Mouse (Mus musculus) megakaryocyte, embryonic 14.5 days (primary cell): ENCODE results near the gene Ptpre. TPM values are rescaled to one million over a fixed set of nuclear protein-coding genes. Genes with fewer than 3 reads are reported as not detected.

Source experiments
- H3K27me3 ChIP-seq: replicated peaks from 2 replicates; pipeline ENCODE3; 2012; ENCODE audit warnings: inconsistent platforms
- H3K36me3 ChIP-seq: replicated peaks from 2 replicates; pipeline ENCODE3; 2012; ENCODE audit warnings: low read length, inconsistent platforms, mixed read lengths
- H3K4me1 ChIP-seq: 2 replicates; pipeline ENCODE4 v1.6.1; 2012; ENCODE audit warnings: inconsistent platforms
- H3K4me3 ChIP-seq: replicated peaks from 2 replicates; pipeline ENCODE3; 2012; ENCODE audit warnings: moderate library complexity, mild to moderate bottlenecking, inconsistent platforms
- H3K9me3 ChIP-seq: 2 replicates; pipeline ENCODE4 v1.6.1; 2012; ENCODE audit warnings: inconsistent platforms
- FLI1 ChIP-seq: IDR thresholded peaks from 2 replicates; pipeline ENCODE4 v1.6.1; 2012; ENCODE audit warnings: low read length, inconsistent platforms, mixed read lengths
- GATA1 ChIP-seq: IDR thresholded peaks from 3 replicates; pipeline ENCODE4 v1.6.1; 2012; ENCODE audit warnings: mixed read lengths, low read length, inconsistent platforms, borderline replicate concordance
- polyA plus RNA-seq: library from polyadenylated mRNA; stranded (reverse); fragments of >175 nt; gene quantifications from 2 replicates; pipeline ENCODE4 v1.2.3, GENCODE M21; 2012; ENCODE audit warnings: low replicate concordance; ENCODE audit not compliant: insufficient read depth

Ptpre gene
- polyA plus RNA-seq, 1 experiment, result 7.7 TPM

DNA sequence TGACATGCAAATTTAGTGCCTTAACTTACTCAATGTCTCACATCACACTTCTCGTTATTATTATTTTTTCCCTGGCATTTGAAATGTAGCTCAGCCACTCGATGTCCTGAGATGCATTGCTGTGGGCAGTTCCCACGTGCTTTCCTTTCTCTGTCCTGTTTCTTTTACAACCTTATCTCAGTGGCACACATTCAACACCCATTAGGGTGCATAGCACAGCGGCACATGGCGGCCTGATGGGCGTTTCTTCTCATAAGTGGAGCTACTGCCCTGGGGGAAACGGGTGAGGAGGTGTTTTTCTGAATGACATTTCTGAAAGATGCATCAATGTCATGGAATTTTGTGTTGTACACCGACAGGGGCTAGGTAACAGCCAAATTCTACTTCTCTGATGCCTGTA is 64.3 kb downstream of the Ptpre start:
- TF ChIP-seq FLI1 (no peak), GATA1 (no peak; the same call in 2 of the 3 replicates)
- no peaks in the 10 kb centered on the region for H3K9me3 ChIP-seq
- peak overlapping the region; percentile 46 for H3K4me3 ChIP-seq
- no peaks in the 10 kb centered on the region for H3K27me3 ChIP-seq
- H3K36me3 ChIP-seq, result peaks cover 48% of the 10 kb centered on the region
- peaks cover 100% of the 10 kb centered on the region for H3K4me1 ChIP-seq

DNA sequence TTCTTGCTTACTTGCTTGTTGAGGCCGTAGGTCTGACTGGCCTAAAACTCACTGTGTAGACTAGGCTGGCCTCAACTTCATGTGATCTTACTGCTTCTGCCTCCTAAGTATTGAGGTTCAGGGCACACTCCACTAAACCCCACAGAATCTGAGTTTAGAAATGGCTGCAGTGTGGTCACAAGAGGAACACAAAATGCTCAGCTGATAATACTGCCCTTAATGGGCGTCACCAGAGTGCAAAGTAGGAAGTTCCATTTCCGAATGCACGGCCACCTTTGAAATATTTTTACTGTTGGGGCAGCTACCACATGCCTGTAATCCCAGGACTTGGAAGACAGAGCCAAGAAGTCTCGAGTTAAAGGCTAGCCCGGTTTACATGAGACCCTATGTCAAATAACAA is 65.0 kb downstream of the Ptpre start:
- H3K27me3 ChIP-seq, result no peaks in the 10 kb centered on the region
- no peak for TF ChIP-seq GATA1
- no peak for TF ChIP-seq FLI1
- peaks cover 54% of the 10 kb centered on the region for H3K36me3 ChIP-seq
- peaks cover 100% of the 10 kb centered on the region for H3K4me1 ChIP-seq
- H3K9me3 ChIP-seq, result no peaks in the 10 kb centered on the region
- no peak overlapping the region for H3K4me3 ChIP-seq

DNA sequence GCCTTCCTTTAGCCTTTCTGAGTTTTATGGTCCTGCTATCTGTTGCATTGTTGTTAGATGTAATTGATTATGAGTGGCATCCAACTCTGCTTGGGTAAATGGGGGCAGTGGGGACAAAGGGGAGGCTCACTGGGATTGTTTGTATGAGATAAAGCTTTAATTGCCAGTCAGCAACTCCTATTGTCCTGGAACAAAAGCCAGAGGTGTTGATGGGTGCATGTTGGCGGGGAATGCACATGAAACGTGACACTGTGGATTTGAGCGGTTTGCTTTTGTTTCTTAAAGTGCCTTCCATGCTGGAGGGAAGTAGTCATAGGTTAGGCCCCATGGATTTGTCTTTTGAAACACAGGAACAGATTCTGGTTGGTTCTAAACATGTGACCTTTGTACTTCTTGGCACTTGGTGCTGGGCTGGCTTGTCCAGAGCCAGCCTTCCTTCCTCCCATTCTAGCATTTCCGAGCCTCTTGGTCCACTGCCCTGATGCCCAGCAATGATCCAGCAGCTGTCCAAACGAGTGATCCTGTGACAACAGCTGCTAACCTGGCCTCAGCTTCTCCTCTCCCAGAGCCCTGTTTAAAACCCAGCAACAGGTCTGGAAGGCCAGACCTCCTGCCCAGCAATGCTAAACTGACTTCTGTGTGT is 65.7 kb downstream of the Ptpre start:
- Histone ChIP-seq H3K4me1 (peaks cover 100% of the 10 kb centered on the region), H3K4me3 (no peak overlapping the region)
- no peak for TF ChIP-seq GATA1
- TF ChIP-seq FLI1, result no peak

DNA sequence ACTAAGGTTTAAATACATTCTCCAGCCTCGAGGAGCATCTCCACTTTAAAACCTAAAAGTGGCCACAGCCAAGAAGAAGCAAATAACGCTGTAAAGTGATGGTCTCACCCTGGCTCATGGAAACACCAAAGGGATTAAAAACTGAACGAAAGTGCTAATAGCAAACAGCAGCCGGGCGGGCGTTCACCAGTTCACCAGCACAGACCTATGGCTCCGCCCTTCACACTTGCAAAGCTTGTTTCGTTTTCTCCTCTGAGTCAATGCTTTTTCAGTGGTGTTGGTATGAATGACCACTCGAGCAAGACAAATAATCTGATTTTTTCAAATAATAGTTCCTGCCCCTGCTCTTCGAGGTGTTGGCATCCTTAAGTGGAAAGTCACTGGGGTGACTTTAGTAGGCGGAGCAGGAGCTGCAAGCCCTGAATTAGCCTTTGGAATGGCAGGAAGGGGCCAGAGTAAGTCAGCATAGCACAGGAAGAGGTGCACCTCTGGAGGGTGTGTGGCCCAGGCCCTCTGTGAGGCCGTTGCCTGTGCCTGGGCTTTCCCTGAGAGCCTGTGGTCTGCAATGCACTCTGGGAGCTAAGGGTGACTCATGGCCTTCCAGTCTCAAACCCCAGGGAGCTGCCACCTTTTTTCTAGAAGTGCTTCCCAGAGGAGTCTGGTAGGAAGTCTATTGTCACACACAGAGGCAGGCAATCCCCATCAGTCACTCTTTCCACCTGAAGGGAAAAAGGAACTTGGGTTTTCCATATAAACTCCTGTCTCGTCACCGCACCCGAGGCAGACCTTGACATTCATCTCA is 67.9 kb downstream of the Ptpre start:
- no peaks in the 10 kb centered on the region for H3K9me3 ChIP-seq
- peaks cover 66% of the 10 kb centered on the region for H3K36me3 ChIP-seq
- peak overlapping the region; percentile 89 for H3K4me3 ChIP-seq
- H3K4me1 ChIP-seq, result peaks cover 100% of the 10 kb centered on the region
- no peak for TF ChIP-seq GATA1
- no peak for TF ChIP-seq FLI1
- H3K27me3 ChIP-seq, result no peaks in the 10 kb centered on the region

More for the DNA sequence above, 65.7 kb downstream of the Ptpre start:
- H3K27me3 ChIP-seq, result no peaks in the 10 kb centered on the region
- H3K9me3 ChIP-seq, result no peaks in the 10 kb centered on the region
- peaks cover 58% of the 10 kb centered on the region for H3K36me3 ChIP-seq

DNA sequence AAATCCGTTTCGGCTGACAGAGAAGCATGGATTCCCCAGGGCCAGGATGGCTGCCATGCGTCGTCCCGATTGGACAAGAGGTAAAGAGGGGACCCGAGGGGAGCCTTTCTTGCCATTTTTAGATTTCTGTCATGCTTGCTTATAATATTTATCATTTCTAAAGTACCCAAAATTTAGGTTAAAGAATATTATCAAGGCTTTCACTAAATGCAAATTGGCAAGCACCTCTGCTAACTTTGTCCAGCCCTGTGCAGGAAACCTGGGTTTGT is 68.5 kb downstream of the Ptpre start:
- peaks cover 100% of the 10 kb centered on the region for H3K4me1 ChIP-seq
- H3K27me3 ChIP-seq, result no peaks in the 10 kb centered on the region
- H3K4me3 ChIP-seq, result peak overlapping the region; percentile 89
- TF ChIP-seq GATA1, result no peak
- TF ChIP-seq FLI1, result no peak
- H3K9me3 ChIP-seq, result no peaks in the 10 kb centered on the region
- peaks cover 67% of the 10 kb centered on the region for H3K36me3 ChIP-seq

DNA sequence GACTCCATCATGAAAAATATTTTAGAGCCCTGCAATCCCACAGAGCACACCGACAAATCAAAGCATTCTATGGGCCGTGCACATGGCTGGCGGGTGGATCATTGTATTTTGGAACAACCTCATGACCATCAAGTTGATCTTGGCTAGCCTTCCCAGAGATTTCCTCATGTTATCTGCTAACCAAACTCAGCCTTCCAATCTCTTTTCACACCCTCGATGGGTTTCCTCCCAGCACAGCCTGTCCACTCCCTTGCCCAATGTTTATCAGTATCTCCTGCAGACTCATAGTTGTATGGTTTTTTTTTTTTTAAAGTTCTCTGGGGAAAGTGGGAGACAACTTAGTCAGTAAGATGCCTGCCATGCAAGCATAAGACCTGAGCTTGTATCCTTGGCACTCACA is 70.9 kb downstream of the Ptpre start:
- Histone ChIP-seq H3K4me1 (peaks cover 98% of the 10 kb centered on the region), H3K4me3 (peak overlapping the region; percentile 14), H3K36me3 (peaks cover 67% of the 10 kb centered on the region), H3K9me3 (no peaks in the 10 kb centered on the region), H3K27me3 (no peaks in the 10 kb centered on the region)
- no peak for TF ChIP-seq GATA1
- no peak for TF ChIP-seq FLI1

DNA sequence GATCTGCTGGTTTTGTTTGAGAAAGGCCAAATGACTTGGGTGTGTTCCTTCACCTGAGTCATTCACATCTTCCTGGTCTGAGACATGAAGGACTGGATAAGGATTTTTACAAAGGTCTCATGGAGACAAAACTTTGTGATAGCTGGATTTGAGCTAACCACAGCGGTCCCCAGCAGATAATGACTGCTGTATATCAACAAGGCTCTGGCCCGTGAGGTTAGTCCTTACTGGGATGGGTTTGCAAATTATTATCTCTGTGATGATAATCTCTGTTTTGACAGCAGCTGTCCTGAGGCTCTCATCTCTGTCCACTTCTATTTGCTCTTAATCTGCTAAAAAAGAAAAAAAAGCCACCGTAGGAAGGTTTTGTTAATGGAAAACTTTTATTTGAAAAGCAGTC is 71.7 kb downstream of the Ptpre start:
- H3K27me3 ChIP-seq, result no peaks in the 10 kb centered on the region
- H3K4me3 ChIP-seq, result no peak overlapping the region
- H3K4me1 ChIP-seq, result peaks cover 98% of the 10 kb centered on the region
- H3K36me3 ChIP-seq, result peaks cover 67% of the 10 kb centered on the region
- H3K9me3 ChIP-seq, result 0 out of 2 replicates have a peak, but pooled peaks cover 2% of the 10 kb centered on the region
- TF ChIP-seq FLI1 (no peak), GATA1 (no peak)

DNA sequence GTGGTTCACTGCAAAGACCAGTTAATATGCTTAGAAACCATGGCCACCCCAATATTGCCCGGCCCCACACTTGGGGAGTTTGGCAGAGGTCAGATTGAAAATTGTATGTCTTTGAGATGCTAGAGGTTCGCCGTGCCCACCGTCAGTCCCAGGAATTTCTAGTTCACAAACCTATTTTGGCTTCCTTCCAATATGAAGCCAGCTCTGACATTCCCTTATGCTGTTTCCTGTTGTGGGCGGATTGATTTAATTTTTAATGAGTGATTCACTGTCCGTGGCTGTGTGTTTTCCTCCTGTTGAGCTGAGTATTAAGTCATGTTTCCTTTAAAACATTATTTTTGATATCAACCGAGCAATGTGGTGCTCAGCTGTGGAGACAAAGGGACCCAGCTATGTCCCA is 72.4 kb downstream of the Ptpre start:
- peaks cover 73% of the 10 kb centered on the region for H3K36me3 ChIP-seq
- no peaks in the 10 kb centered on the region for H3K27me3 ChIP-seq
- peaks cover 94% of the 10 kb centered on the region for H3K4me1 ChIP-seq
- H3K4me3 ChIP-seq, result no peak overlapping the region
- 0 out of 2 replicates have a peak, but pooled peaks cover 3% of the 10 kb centered on the region for H3K9me3 ChIP-seq
- TF ChIP-seq GATA1, result no peak
- no peak for TF ChIP-seq FLI1

DNA sequence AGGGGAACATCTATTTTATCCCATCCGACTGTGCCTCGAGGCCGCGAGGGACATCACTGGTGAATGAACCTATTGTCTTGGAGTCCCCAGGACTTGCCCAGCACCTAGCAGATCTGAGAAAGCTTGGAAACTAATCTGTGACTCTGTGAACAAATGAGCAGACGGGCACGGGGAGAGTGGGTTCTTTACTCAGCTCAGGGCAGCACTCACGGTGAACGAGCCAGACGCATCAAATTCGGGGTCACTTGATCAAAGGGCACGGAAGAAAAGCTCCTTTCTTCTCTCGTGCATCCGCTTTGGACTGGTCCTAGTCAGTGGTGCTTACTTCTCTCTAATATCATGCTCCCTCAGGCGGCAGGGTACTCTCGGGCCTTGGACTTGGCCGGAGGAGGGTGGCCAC is 75.0 kb downstream of the Ptpre start:
- no peak overlapping the region for H3K4me3 ChIP-seq
- 0 out of 2 replicates have a peak, but pooled peaks cover 3% of the 10 kb centered on the region for H3K9me3 ChIP-seq
- TF ChIP-seq FLI1, result no peak
- no peak for TF ChIP-seq GATA1
- peaks cover 85% of the 10 kb centered on the region for H3K4me1 ChIP-seq
- no peaks in the 10 kb centered on the region for H3K27me3 ChIP-seq
- H3K36me3 ChIP-seq, result peaks cover 78% of the 10 kb centered on the region

DNA sequence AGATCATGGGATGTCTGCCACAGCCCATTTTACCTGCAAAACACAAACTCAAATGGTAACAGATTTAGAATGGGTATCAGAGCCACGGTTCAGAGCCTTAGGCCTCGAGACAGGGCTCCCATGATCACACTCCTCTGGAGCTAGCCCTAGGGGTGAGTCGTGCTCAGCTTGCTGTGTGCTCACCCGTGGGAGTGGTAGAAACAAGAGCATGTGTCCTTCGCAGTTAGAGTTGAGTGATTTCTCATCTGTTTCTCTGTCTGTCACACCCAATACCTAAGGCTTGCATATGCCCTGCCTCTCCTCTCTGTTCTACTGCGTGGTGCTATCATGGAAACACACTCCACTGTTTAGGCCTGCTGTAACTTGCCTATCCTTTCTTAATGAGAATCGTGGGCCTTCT is 75.5 kb downstream of the Ptpre start:
- no peak for TF ChIP-seq FLI1
- no peak for TF ChIP-seq GATA1
- Histone ChIP-seq H3K36me3 (peaks cover 80% of the 10 kb centered on the region), H3K4me1 (peaks cover 85% of the 10 kb centered on the region)

More for the DNA sequence above, 75.5 kb downstream of the Ptpre start:
- Histone ChIP-seq H3K27me3 (no peaks in the 10 kb centered on the region), H3K4me3 (no peak overlapping the region), H3K9me3 (0 out of 2 replicates have a peak, but pooled peaks cover 3% of the 10 kb centered on the region)
